Mouse (Mus musculus) MEL (cell line): Measurements from ENCODE around the gene Cyp2c23. TPM values are rescaled to one million over a fixed set of nuclear protein-coding genes. Genes with fewer than 3 reads are reported as not detected.

ENCODE experiments used
- DNase-seq: peaks from one replicate; pipeline ENCODE4 v3.0.0; 2011; ENCODE audit warnings: low read depth, low spot score
- H3K27ac ChIP-seq: 2 replicates; pipeline ENCODE4 v1.5.1; 2012; ENCODE audit warnings: low read depth, mild to moderate bottlenecking, control low read depth, low read length, moderate library complexity; ENCODE audit not compliant: control insufficient read depth
- H3K27me3 ChIP-seq, 2 experiments: fragments of 150-350 bp in 1 of 2; sonication (generic) in 1 of 2; 2 replicates each; pipeline ENCODE4 v1.6.1; 2012; ENCODE audit warnings: low read length in 2 of 2, mild to moderate bottlenecking in 2 of 2, improper control_type of control experiment in 1 of 2, moderate library complexity in 1 of 2; ENCODE audit not compliant: insufficient read depth in 2 of 2, control insufficient read depth in 1 of 2
- H3K36me3 ChIP-seq, 2 experiments: 2 replicates each; pipeline ENCODE4 v1.6.1; 2012 to 2014; ENCODE audit warnings: low read length in 2 of 2, improper control_type of control experiment in 1 of 2, inconsistent platforms in 1 of 2, mild to moderate bottlenecking in 1 of 2; ENCODE audit not compliant: insufficient read depth in 2 of 2, control insufficient read depth in 1 of 2
- H3K4me1 ChIP-seq, 2 experiments: fragments of 150-350 bp in 1 of 2; sonication (generic) in 1 of 2; 2 replicates each; pipeline ENCODE4 v1.6.1; 2012; ENCODE audit warnings: low read length in 2 of 2, improper control_type of control experiment in 1 of 2, mild to moderate bottlenecking in 1 of 2; ENCODE audit not compliant: insufficient read depth in 2 of 2, control insufficient read depth in 1 of 2
- H3K4me3 ChIP-seq, 2 experiments: fragments of 150-350 bp in 1 of 2; sonication (generic) in 1 of 2; 2 replicates each; pipeline ENCODE4 v1.5.1; 2012; ENCODE audit warnings: low read depth in 2 of 2, low read length in 2 of 2, mild to moderate bottlenecking in 2 of 2, moderate library complexity in 2 of 2, control low read depth in 1 of 2, improper control_type of control experiment in 1 of 2; ENCODE audit not compliant: control insufficient read depth in 1 of 2, insufficient read depth in 1 of 2
- H3K79me2 ChIP-seq: 2 replicates; pipeline ENCODE4 v1.6.1; 2012; ENCODE audit warnings: mild to moderate bottlenecking, low read length, moderate library complexity; ENCODE audit not compliant: control insufficient read depth, poor library complexity, insufficient read depth
- H3K9ac ChIP-seq: 2 replicates; pipeline ENCODE4 v1.6.1; 2012; ENCODE audit warnings: low read depth, mild to moderate bottlenecking, control low read depth, low read length, moderate library complexity; ENCODE audit not compliant: control insufficient read depth, poor library complexity, severe bottlenecking
- H3K9me3 ChIP-seq: fragments of 150-350 bp; sonication (generic); replicated peaks from 2 replicates; pipeline ENCODE4 v1.6.1; 2012; ENCODE audit warnings: mild to moderate bottlenecking, low read length, improper control_type of control experiment, moderate library complexity; ENCODE audit not compliant: insufficient read depth
- BHLHE40 ChIP-seq: IDR thresholded peaks from 2 replicates; pipeline ENCODE4 v1.6.1; 2012; ENCODE audit warnings: low read depth, mild to moderate bottlenecking, inconsistent platforms, low read length, improper control_type of control experiment, borderline replicate concordance
- CTCF ChIP-seq, 3 experiments: IDR thresholded peaks in 2 of 3; conservative IDR thresholded peaks in 1 of 3; 2 replicates each; pipeline ENCODE4 v1.5.1; 2011 to 2012; ENCODE audit warnings: low read length in 3 of 3, low read depth in 2 of 3, mild to moderate bottlenecking in 2 of 3, improper control_type of control experiment in 1 of 3, inconsistent platforms in 1 of 3, mixed read lengths in 1 of 3, moderate library complexity in 1 of 3; ENCODE audit not compliant: control insufficient read depth in 1 of 3, insufficient read depth in 1 of 3, poor library complexity in 1 of 3, severe bottlenecking in 1 of 3
- ETS1 ChIP-seq: IDR thresholded peaks from 2 replicates; pipeline ENCODE4 v1.6.1; 2012; ENCODE audit warnings: low read depth, mild to moderate bottlenecking, inconsistent platforms, low read length, improper control_type of control experiment, moderate library complexity
- JUND ChIP-seq: IDR thresholded peaks from 2 replicates; pipeline ENCODE4 v1.6.1; 2011; ENCODE audit warnings: low read depth, mild to moderate bottlenecking, improper control_type of control experiment, low read length
- MAFK ChIP-seq: IDR thresholded peaks from 2 replicates; pipeline ENCODE4 v1.6.1; 2011; ENCODE audit warnings: low read depth, mild to moderate bottlenecking, low read length, improper control_type of control experiment, borderline replicate concordance
- MAZ ChIP-seq: IDR thresholded peaks from 2 replicates; pipeline ENCODE4 v1.6.1; 2012; ENCODE audit warnings: low read depth, mild to moderate bottlenecking, inconsistent platforms, low read length, improper control_type of control experiment
- MXI1 ChIP-seq: IDR thresholded peaks from 2 replicates; pipeline ENCODE4 v1.6.1; 2011; ENCODE audit warnings: mild to moderate bottlenecking, low read depth, low read length, improper control_type of control experiment
- MYB ChIP-seq: IDR thresholded peaks from 2 replicates; pipeline ENCODE4 v1.6.1; 2011; ENCODE audit warnings: mild to moderate bottlenecking, low read depth, low read length, improper control_type of control experiment
- MYC ChIP-seq: IDR thresholded peaks from 2 replicates; pipeline ENCODE4 v1.6.1; 2011; ENCODE audit warnings: low read depth, mild to moderate bottlenecking, low read length, improper control_type of control experiment, moderate library complexity
- NRF1 ChIP-seq: IDR thresholded peaks from 2 replicates; pipeline ENCODE4 v1.6.1; 2014; ENCODE audit warnings: low read depth, mild to moderate bottlenecking, inconsistent platforms, low read length, improper control_type of control experiment, moderate library complexity; ENCODE audit not compliant: poor library complexity, insufficient read depth, severe bottlenecking
- POLR2A ChIP-seq, 2 experiments: IDR thresholded peaks; 2 replicates each; pipeline ENCODE4 v1.6.1; 2011 to 2012; ENCODE audit warnings: low read length in 2 of 2, mild to moderate bottlenecking in 2 of 2, control low read depth in 1 of 2, improper control_type of control experiment in 1 of 2, low read depth in 1 of 2, moderate library complexity in 1 of 2; ENCODE audit not compliant: control insufficient read depth in 1 of 2, insufficient read depth in 1 of 2, poor library complexity in 1 of 2
- POLR2AphosphoS2 ChIP-seq: IDR thresholded peaks from 2 replicates; pipeline ENCODE4 v1.6.1; 2011; ENCODE audit warnings: low read length, improper control_type of control experiment
- SMC3 ChIP-seq: IDR thresholded peaks from 2 replicates; pipeline ENCODE4 v1.6.1; 2011; ENCODE audit warnings: low read depth, low read length, improper control_type of control experiment
- TAL1 ChIP-seq: IDR thresholded peaks from 2 replicates; pipeline ENCODE4 v1.6.1; 2012; ENCODE audit warnings: mild to moderate bottlenecking, inconsistent platforms, low read length, moderate library complexity, mixed read lengths
- UBTF ChIP-seq: IDR thresholded peaks from 2 replicates; pipeline ENCODE4 v1.6.1; 2012; ENCODE audit warnings: low read depth, mild to moderate bottlenecking, inconsistent platforms, low read length, improper control_type of control experiment, moderate library complexity, borderline replicate concordance; ENCODE audit not compliant: insufficient read depth
- USF1 ChIP-seq: IDR thresholded peaks from 2 replicates; pipeline ENCODE4 v1.6.1; 2014; ENCODE audit warnings: low read depth, mild to moderate bottlenecking, inconsistent platforms, low read length, improper control_type of control experiment, moderate library complexity
- ZKSCAN1 ChIP-seq: IDR thresholded peaks from 2 replicates; pipeline ENCODE4 v1.6.1; 2012; ENCODE audit warnings: low read depth, mild to moderate bottlenecking, inconsistent platforms, low read length, improper control_type of control experiment, moderate library complexity
- polyA plus RNA-seq, 2 experiments: library from polyadenylated mRNA; stranded (reverse) in 1 of 2; unstranded in 1 of 2; fragments of >175 nt in 1 of 2; fragments of >200 nt in 1 of 2; gene quantifications; 2 replicates each; pipeline versions ENCODE4 v1.2.1 to v1.2.4; 2012; ENCODE audit warnings: low replicate concordance in 2 of 2, low read depth in 1 of 2; ENCODE audit not compliant: insufficient read length in 2 of 2, insufficient read depth in 1 of 2, missing spikeins in 1 of 2
- total RNA-seq: library from RNA; depleted of rRNA; stranded (reverse); fragments of 300-350 nt; gene quantifications from 2 replicates; pipeline ENCODE4 v1.2.3, GENCODE M21; 2012

The Cyp2c23 gene
- total and polyA plus RNA-seq, 3 experiments: not detected

DNA sequence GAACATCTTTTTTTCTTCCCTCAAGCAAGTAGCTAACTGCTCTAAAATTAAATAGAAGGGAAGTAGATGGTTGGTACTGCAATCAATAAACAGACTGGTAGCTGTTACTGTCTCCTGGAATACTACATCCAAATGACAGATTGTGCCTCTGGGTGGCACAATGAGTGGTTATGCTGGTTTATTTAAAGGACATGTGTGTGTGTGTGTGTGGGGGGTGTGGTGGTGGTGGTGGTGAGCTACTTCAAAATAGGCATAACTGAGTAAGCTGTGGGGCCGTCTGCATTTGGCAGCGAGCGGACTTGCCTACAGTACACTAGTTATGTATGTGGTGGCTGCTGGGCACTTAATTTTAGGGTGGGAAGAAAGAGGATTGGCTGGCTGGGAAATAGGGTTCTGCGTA lies 71.1 kb downstream of the Cyp2c23 start:
- no peak for TF ChIP-seq MAZ
- no peak for TF ChIP-seq JUND
- TF ChIP-seq TAL1: no peak
- no peak for TF ChIP-seq USF1
- no peak for TF ChIP-seq SMC3
- TF ChIP-seq BHLHE40: no peak
- TF ChIP-seq POLR2A (IDR thresholded peaks at IDR 0.05; ENCODE audit: control insufficient read depth in 1 of 2, insufficient read depth in 1 of 2, low read depth in 1 of 2, low read length in 2 of 2, poor library complexity in 1 of 2): no peak
- no peak for TF ChIP-seq CTCF (IDR thresholded peaks at IDR 0.05 in 2 of 3, conservative IDR thresholded peaks at IDR 0.05 in 1 of 3; ENCODE audit: control insufficient read depth in 1 of 3, insufficient read depth in 1 of 3, low read depth in 2 of 3, low read length in 3 of 3, poor library complexity in 1 of 3, severe bottlenecking in 1 of 3)
- TF ChIP-seq ETS1: no peak
- TF ChIP-seq POLR2AphosphoS2: no peak
- TF ChIP-seq MYB: no peak

DNA sequence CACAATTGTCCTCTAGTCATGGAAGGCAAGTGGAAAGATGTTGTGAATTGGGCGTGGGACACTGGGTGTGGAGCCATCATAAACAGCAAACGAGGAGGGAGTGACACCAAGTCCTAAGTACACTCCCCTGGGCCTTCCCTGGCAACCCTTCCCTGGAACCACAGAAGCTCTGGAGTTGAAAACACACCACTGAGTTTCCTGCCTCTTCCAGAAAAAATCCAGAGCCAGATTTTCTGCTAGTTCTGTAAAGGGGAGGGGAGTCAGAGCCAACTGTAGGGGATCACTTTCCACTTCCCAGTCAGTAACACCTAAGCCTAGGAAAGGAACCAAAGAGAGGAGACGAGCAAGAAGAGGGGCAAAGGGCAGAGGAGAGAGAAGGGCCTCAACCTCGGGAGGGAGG lies 71.6 kb downstream of the Cyp2c23 start:
- Histone ChIP-seq H3K27me3 (peaks cover 0 to 12% of the 10 kb centered on the region in 2 experiments; a peak in 3 of 4 replicates), H3K4me1 (no peaks in the 10 kb centered on the region), H3K36me3 (no peaks in the 10 kb centered on the region), H3K9ac (no peak overlapping the region), H3K4me3 (no peak overlapping the region), H3K9me3 (no peaks in the 10 kb centered on the region), H3K79me2 (no peaks in the 10 kb centered on the region), H3K27ac (no peak overlapping the region)
- DNase-seq: no peak
- TF ChIP-seq MYC (no peak), MXI1 (no peak), NRF1 (no peak), MAFK (no peak), UBTF (no peak), ZKSCAN1 (no peak)

More for the DNA sequence above, 71.1 kb downstream of the Cyp2c23 start:
- Histone ChIP-seq H3K4me3 (no peak overlapping the region), H3K9ac (no peak overlapping the region), H3K36me3 (no peaks in the 10 kb centered on the region), H3K9me3 (no peaks in the 10 kb centered on the region), H3K4me1 (no peaks in the 10 kb centered on the region), H3K27me3 (peaks cover 0 to 12% of the 10 kb centered on the region in 2 experiments; a peak in 3 of 4 replicates), H3K27ac (no peak overlapping the region), H3K79me2 (no peaks in the 10 kb centered on the region)
- no peak for DNase-seq
